Mouse (Mus musculus): ENCODE data around the gene Zfp36l1.

Gene Zfp36l1

DNA sequence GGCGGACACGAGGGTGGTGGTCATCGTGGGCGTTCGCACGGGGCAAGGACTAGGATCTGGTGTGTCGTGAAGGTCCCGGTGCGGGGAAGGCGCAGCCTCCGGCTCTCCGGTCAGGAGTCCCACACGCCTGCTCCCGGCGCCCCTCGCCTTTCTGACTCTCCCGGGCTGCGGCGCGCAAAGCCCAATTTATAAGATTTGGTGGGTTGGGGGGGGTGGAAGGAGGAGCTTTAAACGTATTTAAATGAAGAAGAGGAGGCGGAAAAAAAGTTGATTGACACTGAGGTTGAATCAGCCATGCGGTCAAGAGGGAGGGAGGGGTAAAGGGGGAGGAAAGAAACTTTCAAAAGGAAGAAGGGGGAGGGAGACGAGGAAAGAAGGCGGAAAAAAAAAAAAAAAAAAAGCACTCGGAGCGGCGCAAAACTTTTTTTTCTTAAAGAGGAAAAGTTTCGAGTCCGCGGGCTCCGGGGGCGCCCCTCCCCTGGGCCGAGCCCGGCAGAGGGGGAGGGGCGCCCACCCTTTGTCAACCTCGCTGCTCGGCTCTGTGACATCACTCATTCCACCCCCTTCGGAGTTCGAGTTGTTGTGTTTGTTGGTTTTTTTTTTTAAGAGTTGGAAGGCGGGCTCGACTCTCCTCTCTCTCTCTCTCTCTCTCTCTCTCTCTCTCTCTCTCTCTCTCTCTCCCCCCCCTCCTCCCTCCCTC is at the start of gene Zfp36l1:
Gene Zfp36l1 (minus strand): TSS at position 162 of the 700 bp plus-strand sequence.
- peak; percentile 94 to 96 for DNase-seq (ENCODE audit: low spot score in 2 of 2)

DNA sequence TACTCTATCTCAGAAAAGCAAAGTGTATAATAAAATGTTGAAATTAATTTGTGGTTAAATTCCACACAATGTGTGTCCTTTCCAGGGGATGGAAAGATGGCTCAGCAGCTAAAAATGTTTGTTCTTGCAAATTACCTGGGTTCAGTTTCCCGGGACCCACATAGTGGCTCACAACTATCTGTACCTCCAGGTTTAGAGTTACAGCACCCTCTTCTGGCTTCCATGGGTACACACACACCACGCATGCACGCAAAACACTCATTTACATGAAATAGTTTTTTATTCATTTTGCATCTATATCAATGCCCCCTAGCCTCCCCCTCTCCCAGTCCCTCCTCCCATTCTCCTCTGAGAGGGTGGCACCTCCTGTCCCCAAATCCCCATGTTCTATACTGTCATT is 49.6 kb upstream of the Zfp36l1 start:
- DNase-seq (ENCODE audit: low spot score in 2 of 2): no peak

DNA sequence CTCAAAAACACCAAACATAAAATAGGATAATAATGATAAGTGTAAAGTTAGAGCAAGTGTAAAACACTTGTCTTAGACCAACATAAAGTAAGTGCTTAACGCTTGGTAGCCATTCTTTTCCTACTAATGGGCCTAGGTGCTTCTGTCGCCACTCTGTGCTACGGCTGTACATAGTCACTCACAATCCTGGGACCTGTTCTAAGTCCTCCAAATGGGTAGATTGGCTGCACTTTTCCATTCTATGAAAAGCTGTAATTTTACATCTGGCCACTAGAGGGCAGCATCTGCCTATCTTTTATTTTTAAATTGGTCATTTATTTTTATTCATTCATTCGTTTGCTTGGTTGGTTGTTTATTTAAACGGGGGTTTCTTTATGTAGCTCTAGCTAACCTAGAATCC is 44.9 kb upstream of the Zfp36l1 start:
- no peak for DNase-seq (ENCODE audit: low spot score in 2 of 2)

DNA sequence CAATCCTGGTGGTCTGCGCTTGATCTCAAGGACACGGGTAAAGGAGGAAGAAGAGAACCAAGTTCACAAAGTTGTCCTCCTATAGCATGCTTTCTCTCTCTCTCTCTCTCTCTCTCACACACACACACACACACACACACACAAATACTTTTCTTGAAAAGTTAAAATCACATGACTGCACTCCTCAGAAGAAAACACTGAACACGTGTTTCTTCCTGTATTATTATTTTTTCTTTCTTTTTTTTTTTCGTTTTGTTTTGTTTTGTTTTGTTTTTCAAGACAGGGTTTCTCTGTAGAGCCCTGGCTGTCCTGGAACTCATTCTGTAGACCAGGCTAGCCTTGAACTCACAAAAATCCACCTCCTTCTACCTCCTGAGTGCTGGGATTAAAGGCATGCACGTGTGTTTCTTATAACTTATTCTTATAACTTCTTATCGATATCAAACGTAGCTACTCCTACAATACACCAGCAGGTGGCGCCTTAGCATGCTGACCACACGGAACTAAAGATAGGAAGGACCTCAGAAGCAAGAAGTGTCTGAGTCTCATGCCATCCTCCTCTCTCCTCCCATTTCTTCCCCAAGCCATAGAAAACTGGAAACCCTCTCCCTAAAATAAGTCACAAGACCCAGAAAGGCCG is 41.0 kb upstream of the Zfp36l1 start:
- DNase-seq (ENCODE audit: low spot score in 2 of 2): no peak

DNA sequence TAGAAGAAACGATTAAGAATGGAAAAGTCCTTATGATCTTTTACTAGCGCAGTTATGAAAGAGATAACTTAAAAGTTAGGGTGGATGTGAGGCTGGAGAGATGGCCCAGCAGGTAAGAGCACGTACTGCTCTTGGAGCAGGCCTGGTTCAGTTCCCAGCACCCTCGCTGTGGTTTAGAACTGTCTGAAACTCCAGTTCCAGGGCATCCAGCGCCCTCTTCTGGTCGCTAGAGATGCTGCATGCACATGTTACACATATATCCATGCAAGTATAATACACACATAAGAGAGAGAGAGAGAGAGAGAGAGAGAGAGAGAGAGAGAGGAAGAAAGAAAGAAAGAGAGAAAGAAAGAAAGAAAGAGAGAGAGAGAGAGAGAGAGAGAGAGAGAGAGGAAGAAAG is 40.3 kb upstream of the Zfp36l1 start:
- DNase-seq (ENCODE audit: low spot score in 2 of 2): no peak

DNA sequence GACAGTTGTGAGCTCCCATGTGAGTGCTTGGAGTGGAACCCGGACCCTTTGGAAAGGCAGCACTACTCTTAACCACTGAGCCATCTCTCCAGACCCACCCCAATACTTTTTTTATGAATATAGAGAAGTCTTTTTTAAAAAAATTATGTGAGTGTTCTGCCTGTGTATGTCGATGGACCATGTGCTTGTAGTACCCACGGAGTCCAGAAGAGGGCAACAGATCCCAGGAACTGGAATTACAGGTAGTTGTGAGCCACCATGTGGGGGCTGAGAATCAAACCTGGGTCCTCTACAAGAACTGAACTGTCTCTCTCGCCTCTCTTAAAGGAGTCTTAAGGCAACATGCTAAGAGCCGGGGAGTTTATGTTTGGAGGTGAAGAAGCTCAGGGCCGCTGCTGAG is 39.0 kb upstream of the Zfp36l1 start:
- DNase-seq (ENCODE audit: low spot score in 2 of 2): no peak

DNA sequence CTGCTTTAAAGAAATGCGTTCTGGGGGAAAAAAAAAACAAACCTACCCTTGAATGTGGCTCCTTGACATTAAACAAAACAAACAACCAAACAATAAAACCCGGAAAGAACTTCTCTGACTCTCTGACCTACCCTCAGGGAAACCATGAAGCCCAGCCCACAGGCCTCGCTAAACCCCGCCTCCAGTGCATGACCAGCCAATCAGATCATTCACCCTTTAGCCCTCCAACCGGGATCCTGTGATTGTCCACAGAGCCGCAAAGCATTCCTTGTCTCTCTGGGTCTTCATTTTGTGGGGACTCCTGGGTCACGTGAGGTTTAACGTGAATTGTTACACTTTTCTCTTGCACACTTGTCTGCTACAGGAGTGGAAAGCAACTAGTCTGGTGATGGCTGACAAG is 37.8 kb upstream of the Zfp36l1 start:
- no peak for DNase-seq (ENCODE audit: low spot score in 2 of 2)

DNA sequence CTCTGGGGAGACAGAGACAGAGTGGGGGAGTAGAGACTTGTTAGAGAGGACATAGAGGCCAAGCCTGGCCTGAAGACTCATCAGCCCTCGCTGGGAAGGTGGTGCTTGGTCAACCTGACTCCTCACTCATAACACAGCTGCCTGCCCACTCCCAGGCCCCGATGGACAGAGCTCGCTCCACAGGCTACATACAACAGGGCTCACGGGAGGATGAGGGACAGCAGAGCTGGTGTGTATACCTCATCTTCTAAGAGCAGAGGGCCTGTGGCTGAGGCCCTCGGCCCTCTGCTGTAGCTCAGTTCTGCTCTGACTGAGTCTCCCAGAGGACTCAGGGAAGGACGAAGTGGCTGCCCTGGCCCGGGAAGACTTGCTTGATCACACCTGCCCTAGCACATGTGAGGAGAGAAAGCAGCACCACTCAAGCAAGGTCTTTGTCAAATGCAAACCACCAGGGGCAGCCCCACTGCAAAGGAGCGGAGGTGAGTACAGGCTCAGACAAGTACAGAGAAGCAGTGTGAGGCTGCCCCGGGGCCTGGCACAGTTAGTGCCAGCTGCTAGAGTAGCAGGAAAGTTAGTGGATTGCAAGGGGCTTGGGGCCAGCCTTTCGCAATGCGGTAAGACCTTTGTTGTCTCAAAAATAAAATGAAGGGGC is 34.9 kb upstream of the Zfp36l1 start:
- DNase-seq (ENCODE audit: low spot score in 2 of 2): no peak

DNA sequence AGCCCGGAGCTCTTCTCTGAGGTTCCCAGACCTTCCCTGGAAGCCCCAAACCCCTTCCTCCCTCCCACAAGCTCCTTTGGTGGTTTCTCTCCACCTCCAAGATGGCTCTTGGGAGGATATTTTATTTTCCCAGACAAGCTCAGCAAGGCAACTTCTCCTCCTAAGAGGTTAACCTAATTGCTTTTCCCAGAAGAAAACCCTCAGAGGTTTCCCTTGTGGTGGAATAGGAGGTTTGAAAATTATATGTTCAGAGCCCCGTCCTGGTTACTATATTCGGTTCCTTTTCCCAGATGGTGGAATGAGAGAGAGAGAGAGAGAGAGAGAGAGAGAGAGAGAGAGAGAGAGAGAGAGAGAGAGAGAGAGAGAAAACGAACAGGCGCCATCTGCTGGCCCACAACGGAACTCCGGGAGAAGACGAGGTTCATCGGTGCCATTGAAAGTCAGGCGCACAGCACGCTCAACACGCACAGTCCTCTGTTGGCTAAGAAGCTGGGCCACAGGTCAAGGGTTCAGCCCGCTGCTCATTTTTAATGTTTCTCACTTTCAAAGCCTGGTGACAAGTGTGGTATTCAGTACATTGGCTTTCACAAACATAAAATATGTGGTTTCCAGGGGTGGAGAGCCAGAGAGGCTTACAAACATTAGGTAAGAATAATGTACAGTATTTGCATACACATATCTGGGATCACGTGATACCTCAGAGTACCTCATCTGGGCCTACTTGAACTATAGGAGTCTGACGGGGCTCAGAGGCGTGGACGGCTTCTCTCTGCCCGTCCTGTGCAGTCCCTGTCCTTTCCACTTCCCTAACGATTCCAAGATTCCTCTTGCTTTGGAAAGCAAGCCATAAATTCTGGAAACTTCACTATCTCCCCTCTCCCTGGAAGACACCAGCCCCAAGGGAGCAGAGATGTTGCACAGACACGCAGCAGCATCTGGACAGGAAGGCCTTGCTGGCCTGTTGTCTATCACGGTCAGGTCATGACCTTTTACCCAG is 33.7 kb upstream of the Zfp36l1 start:
- DNase-seq (ENCODE audit: low spot score in 2 of 2): peak in 1 of 2 experiments; percentile 77

DNA sequence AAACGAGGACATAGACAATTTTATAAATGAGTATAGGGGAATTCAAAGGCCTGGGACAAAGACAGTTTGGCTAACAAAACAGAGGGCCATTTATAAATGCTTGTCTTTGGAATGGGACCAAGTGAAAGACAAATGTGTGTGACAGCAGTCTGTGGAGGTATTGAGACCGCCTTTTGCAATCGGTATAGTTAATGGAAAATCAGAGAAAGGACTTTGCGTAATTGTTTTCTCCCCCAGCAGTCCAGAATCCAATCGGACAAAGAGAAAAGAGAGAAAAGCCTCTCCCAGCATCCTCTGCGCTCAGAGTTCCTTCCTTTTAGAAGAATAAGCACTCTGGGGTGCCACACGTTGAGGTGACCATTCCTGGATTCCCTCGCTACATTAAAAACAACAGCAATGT is 32.6 kb upstream of the Zfp36l1 start:
- DNase-seq (ENCODE audit: low spot score in 2 of 2): no peak

DNA sequence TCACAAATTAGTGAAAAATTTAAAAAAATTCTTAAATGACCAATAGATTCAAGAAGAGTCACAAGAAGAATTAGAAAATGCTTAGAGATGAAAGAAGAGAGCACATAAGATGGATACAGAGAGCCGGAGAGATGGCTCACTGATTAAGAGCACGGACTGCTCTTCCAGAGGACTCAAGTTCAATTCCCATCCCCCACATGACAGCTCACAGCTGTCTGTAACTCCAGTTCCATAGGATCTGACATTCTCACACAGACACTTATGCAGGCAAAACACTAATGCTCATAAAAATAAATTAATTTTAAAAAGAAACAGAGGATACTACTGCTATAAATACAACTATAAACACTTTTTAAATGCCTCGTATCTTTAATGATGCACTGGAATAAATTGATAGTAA is 32.0 kb upstream of the Zfp36l1 start:
- no peak for DNase-seq (ENCODE audit: low spot score in 2 of 2)

DNA sequence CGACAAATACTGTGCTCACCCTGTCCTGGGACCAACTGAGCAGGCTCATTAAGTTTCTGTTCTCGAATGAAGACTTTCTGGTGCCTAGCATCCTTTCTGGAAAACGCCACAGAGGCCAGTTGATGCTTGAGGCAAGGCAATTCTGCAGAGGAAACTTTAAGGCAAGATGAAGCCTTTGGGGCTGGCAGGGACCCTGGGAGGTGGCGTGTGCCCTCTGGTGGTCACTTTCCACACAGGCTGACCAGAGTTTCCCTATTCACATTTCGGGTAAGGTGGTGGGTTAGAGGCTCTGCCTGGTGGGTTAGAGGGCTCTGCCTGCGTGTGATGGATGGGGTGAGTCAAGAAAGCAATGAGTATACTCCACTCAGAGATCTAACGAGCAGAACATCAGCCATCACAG is 28.7 kb upstream of the Zfp36l1 start:
- no peak for DNase-seq (ENCODE audit: low spot score in 2 of 2)

DNA sequence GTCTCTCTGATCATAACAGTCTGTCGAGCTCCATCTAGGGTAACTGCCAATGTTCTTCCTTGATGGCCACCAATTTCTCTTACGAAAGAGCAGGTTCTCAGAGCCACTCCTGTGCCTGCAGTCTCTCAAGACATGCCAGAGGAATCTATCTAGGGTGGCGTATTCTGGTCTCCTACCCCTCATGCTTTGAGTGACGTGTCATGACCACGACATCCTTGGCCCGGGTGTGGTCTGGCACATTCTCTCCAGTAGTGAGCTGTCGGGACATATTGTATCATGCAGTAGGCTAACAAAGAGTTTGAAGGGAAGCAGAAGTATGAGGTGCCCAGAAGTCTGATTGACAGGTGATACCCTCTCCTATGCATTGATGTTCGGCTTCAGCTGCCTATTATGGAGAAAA is 28.2 kb upstream of the Zfp36l1 start:
- no peak for DNase-seq (ENCODE audit: low spot score in 2 of 2)

DNA sequence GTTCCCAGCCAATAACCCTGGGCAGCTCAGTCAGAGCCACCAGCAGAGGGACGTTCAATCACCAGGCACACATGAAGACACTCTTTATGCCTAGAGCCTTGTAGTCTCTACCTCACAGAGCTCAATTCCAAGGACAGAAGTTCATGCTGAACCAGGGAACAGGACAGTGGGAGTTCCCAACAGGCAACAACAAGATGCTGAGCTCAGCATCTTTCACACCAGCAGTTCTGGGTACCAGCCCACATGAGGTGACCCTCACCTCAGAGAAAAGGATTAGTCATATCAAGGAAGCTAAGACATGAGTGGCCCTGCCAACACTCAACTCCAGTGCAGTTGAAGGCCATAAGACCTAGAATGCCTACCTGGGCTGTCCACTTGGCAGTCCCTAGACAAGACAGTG is 24.9 kb upstream of the Zfp36l1 start:
- no peak for DNase-seq (ENCODE audit: low spot score in 2 of 2)

DNA sequence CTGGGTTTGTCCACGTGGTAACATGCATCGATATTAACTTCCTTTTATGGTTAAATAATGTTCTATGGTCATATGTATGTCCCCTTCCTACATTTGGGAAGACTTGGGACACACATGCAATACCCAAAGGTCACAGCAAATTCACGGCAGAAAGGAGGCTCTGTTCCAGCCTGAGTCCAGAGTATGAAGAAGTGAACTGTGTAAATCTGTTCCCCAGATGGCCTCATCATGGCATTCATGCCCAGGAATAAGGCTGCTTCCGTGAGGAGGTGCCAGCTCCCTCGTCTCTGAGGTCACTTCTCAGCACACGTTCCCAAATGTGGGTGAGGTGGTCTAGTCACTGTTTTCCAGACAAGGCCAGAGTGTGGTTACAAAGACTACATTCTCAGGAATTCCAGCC is 24.4 kb upstream of the Zfp36l1 start:
- DNase-seq (ENCODE audit: low spot score in 2 of 2): no peak

DNA sequence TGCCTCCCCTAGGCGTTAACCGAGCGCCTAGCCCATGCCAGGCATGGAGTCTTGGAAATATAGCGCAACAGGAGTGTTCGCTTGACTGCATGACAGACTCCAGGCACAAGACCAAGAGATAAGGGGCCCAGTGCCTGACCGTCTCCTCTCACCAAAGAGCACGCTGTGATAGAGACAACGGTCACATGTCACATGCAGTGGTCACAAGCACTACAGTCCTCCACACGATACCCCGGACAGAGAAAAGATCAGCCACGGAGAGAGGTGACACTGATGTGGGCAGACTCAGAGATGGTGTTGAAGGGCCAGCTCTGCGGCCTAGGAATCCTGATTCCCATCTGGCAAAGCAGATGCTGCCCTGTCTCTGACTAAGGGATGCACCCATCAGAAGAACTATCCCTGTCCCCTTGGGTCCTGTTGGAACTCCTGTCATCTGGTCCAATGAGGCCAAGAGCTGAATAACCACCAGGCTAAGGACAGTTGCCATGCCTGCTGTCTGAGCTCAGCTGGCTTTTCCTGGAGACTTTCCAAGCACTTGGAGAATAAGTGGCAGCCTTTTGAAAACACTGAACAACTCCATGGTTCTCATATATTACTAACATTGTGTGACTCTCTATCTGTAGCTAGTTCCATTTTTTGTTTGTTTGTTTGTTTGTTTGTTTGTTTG is 23.6 kb upstream of the Zfp36l1 start:
- DNase-seq (ENCODE audit: low spot score in 2 of 2): no peak

DNA sequence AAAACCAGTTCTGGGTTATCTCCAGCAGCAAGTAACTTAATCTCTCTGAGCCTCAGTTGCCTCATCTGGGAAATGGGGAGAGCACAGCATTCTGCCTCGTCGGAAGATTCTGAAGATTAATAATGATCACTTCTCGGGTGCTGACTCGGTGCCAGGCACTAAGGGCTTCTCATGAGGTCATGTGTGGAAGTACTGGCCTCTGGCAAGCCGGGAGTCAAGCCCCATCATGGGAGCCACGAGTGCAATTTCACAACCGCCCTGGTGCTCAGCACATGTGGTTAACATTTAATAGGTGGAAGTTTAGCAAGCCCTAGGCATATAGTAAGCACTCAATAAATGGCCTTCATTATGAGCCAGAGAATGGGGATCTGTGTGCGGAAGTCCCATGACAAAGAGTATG is 22.4 kb upstream of the Zfp36l1 start:
- no peak for DNase-seq (ENCODE audit: low spot score in 2 of 2)

DNA sequence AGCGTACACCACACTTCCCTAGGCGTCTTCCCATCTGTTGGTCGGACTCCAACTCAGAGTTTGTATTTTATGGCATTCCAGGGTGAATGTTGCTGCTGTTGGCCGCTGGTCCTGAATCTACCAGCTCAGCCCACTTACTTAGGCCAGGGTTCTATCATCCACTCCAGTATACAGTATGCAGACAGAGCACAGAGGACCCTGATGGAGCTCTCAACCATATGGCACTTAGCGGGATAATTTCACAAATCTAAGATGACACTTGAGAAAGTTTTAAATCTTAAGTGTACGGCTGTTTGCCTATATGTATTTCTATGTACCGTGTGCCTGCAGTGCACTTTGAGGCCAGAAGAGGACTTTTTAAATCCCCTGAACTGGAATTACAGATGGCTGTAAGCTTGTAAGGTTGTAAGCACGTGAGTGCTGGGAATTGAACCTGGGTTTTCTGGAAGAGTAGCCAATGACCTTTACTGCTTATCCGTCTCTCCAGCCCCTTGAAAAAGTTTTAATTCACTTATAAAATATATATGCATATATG is 20.3 kb upstream of the Zfp36l1 start:
- no peak for DNase-seq (ENCODE audit: low spot score in 2 of 2)

DNA sequence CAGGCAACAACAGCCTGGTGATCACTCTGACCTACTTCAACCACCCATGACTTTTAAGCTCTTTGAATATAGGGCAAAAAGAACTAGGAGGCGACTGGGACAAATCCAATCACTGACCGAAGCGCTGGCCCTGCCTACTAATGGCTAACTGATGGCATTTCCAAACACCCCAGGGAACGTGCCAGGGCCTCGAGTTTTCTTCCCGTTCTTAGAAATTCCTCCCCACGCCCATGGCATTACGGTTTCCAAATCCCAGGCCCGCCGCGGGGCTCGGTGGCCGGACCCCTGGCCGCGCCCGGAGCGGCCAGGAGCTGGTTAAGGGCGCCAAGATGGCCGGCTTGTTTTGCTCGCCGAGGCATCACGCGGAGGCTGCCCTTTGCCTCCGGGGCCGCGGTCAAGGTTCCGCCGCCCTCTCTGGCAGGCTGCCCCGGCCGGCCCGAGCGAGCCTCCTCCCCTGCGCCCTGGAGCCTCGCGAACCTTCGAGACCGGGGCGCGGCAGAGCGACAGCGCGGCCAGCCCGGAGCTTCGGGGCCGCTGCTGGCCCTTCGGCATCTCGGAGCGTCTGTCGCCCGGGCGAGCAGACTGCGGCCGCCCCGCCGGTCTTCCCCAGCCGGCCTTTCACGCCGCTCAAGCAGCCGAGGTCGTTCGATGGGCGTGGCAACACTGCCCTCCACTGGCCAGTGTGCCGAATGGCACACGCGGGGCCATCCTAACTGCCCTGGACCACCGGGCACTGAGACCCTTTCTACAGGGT is 19.6 kb upstream of the Zfp36l1 start:
- DNase-seq (ENCODE audit: low spot score in 2 of 2): peak; percentile 87 to 88
